19 mouse cellular contexts compared by ENCODE assay signal in the genomic region with DNA sequence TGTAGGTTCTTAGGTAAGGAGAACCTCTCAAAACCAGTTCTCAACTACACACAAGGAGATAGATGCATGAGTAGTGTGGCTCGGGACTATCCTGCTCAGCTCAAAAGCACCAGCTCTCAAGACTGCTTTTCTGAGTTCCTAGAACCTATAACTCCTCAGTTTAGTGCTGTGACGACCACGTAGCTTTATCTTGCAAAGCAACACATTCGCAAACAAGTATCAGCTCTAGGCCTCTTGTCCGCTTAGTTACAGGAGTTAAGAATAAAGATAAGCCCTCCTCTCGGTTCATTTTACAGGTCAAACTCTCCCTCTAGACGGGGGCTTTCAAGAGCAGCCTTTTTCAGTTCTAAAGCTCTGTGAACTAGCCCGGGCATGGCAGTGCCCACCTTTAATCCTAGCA. TPM values are rescaled to one million over a fixed set of nuclear protein-coding genes. Genes with fewer than 3 reads are reported as not detected.
A peak's percentile ranks its signal among the peaks of the same experiment; 100 is the strongest.
DNase-seq lines count a peak whose midpoint lies in the region; ATAC-seq lines count a peak whose summit lies in the region.
"Had no signal": no experiment of that assay in that cellular context is flagged by ENCODE, and none has a peak within 500 bp of the region (broad histone marks: within the 10 kb centered on the region; RNA-seq: fewer than 3 reads in every experiment).

No protein-coding gene starts in this region.

- no peak for DNase-seq in heart, postnatal 10 days
- DNase-seq in MEL-GATA-1-ER (ENCODE audit: extremely low read depth, low read depth) (peak; percentile 65), liver (peak; percentile 23)
- DNase-seq in urinary bladder, postnatal 36 days (ENCODE audit: low spot score in 2 of 2): no peak
- DNase-seq: cerebellum, adult 9-11 months; gastrocnemius, postnatal 25 days; kidney, adult 18-20 months; kidney, postnatal 10 days; lung, postnatal 14 days; right cerebral cortex, postnatal 25 days; thymus, postnatal 25 days had no signal

- H3K4me1 ChIP-seq in heart, embryonic 12.5 days (replicated peaks): peaks cover 50% of the 10 kb centered on the region

- peaks cover 2% of the 10 kb centered on the region; the same call in 1 of the 2 replicates for H3K36me3 ChIP-seq in heart, embryonic 12.5 days
- H3K36me3 ChIP-seq: heart, embryonic 15.5 days; hindbrain, embryonic 12.5 days; neural tube, embryonic 15.5 days had no signal

- H3K9ac ChIP-seq in heart, embryonic 12.5 days: 0 out of 2 replicates have a peak overlapping the region, but pooled peaks have one; percentile 2
- H3K9ac ChIP-seq: forebrain, embryonic 13.5 days; heart, embryonic 15.5 days; hindbrain, embryonic 12.5 days; neural tube, embryonic 15.5 days had no signal

- WGBS in heart, embryonic 12.5 days: 12% methylated on average over 8 of the region's 8 CpGs

- peak overlapping the region; percentile 39 for H3K4me2 ChIP-seq in heart, embryonic 12.5 days
- H3K4me2 ChIP-seq: forebrain, embryonic 13.5 days; heart, embryonic 15.5 days; hindbrain, embryonic 12.5 days; neural tube, embryonic 15.5 days had no signal

- ATAC-seq in heart, embryonic 12.5 days (ENCODE audit: insufficient number of reproducible peaks, low FRiP score): no peak; the same call in 1 of the 2 replicates
- peak; percentile 82 for ATAC-seq in megakaryocyte progenitor cell, adult 5-6 weeks (replicated peaks; ENCODE audit: poor library complexity)
- no peak for ATAC-seq in inflammation-experienced regulatory T-cells, adult 6 months
- ATAC-seq: forebrain, embryonic 13.5 days had no signal

- intact Hi-C loops in heart, postnatal 10 days (cut with DNase I): no loop called here

- H3K27me3 ChIP-seq in heart, embryonic 12.5 days (replicated peaks): no peaks in the 10 kb centered on the region
- H3K27me3 ChIP-seq: forebrain, embryonic 13.5 days; heart, embryonic 15.5 days; hindbrain, embryonic 12.5 days; neural tube, embryonic 15.5 days had no signal

- no peak overlapping the region for H3K27ac ChIP-seq in heart, embryonic 12.5 days (ENCODE audit: poor library complexity, severe bottlenecking)
- H3K27ac ChIP-seq: forebrain, embryonic 13.5 days; heart, embryonic 15.5 days; hindbrain, embryonic 12.5 days; midbrain, embryonic 10.5 days; neural tube, embryonic 15.5 days had no signal

- no peaks in the 10 kb centered on the region for H3K9me3 ChIP-seq in heart, embryonic 12.5 days (replicated peaks)
- H3K9me3 ChIP-seq: forebrain, embryonic 13.5 days; heart, embryonic 15.5 days; hindbrain, embryonic 12.5 days; midbrain, embryonic 10.5 days; neural tube, embryonic 15.5 days had no signal

- no peak overlapping the region for H3K4me3 ChIP-seq in heart, embryonic 12.5 days
- H3K4me3 ChIP-seq: forebrain, embryonic 13.5 days; heart, embryonic 15.5 days; hindbrain, embryonic 12.5 days; midbrain, embryonic 10.5 days; neural tube, embryonic 15.5 days had no signal

RNA-seq across cellular contexts. Expression of a gene that starts 22.3 kb away (rescaled TPM):
- polyA plus RNA-seq in heart, embryonic 12.5 days (2016; fragmentation: Nextera tagmentation; extraction: Ambion mirVana): 3.3 and 4.1 TPM in 2 replicates
- total RNA-seq in heart, postnatal 10 days (2021): 10 to 100 TPM; 15.1 to 16.5 TPM
- total RNA-seq in megakaryocyte progenitor cell, adult 5-6 weeks (2015): 10.7 and 13.5 TPM in 2 replicates
- total RNA-seq in megakaryocyte progenitor cell, adult 5-6 weeks (2017): 12.9 and 13.7 TPM in 2 replicates
- polyA plus RNA-seq in inflammation-experienced regulatory T-cells, adult 6 months (2017; shearing (Covaris generic)): 1 to 10 TPM; 4.0 to 4.9 (median 4.7) TPM

RNA-seq across cellular contexts. Expression of a gene that starts 57.9 kb away (rescaled TPM):
- polyA plus RNA-seq in heart, embryonic 12.5 days (2016; fragmentation: Nextera tagmentation; extraction: Ambion mirVana): 24.1 and 25.9 TPM in 2 replicates
- total RNA-seq in heart, postnatal 10 days (2021): 100 to 1,000 TPM; 131 to 148 TPM
- total RNA-seq in megakaryocyte progenitor cell, adult 5-6 weeks (2015): 0.51 and 1.0 TPM in 2 replicates
- total RNA-seq in megakaryocyte progenitor cell, adult 5-6 weeks (2017): 1.0 and 1.3 TPM in 2 replicates
- under 1 TPM in 2 of 3 experiments, not detected in 1; 0.17 to 0.48 TPM for polyA plus RNA-seq in inflammation-experienced regulatory T-cells, adult 6 months (2017; shearing (Covaris generic))

Comparison
In these comparisons a context has a peak if more than half of its experiments do, and no peak if none do; other contexts are left out.
1. DNase-seq: peak in MEL-GATA-1-ER (single experiment) and liver (single experiment); none in heart, postnatal 10 days (0 of 2) and urinary bladder, postnatal 36 days (0 of 2).
2. RNA of a gene that starts 57.9 kb away (total RNA-seq): 131 to 148 TPM in heart, postnatal 10 days; 0.51 to 1.3 TPM in megakaryocyte progenitor cell, adult 5-6 weeks; every median in the first group is over 10 times any median in the second.